Mouse (Mus musculus): ENCODE results near the gene Oas1h. TPM values are rescaled to one million over a fixed set of nuclear protein-coding genes. Genes with fewer than 3 reads are reported as not detected.
"Not testable (repeated sequence)": the region's sequence is repeated elsewhere in the genome, so short reads cannot be mapped to it uniquely, and the experiment has no call there.

Gene Oas1h
- polyA plus RNA-seq, 1 experiment from 2014 or later = not detected

DNA sequence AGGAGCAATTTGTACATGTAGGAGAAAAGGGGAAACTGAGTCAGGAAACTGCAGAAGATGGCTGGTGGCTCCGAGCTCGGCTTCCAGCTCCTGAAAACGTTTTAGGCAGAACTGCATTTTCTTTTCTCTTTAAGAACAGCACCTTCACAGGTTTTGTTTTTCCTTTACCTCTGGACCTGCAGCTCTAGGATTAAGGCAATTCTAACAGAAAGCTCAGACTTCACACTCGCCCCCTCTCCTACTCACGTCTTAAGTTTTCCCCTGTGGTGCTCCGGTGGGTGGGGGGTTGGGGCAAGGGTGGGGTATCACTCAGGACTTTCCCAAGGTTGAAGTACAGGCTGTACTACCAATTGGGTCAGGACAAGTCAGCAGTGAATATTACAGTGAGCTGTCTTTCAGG is 26.6 kb downstream of the Oas1h start:
- Histone ChIP-seq H3K9me3 (replicated peaks) (no peaks in the 10 kb centered on the region), H3K4me2 (no peak overlapping the region), H3K9ac (no peak overlapping the region), H3K27ac (no peak overlapping the region), H3K4me3 (no peak overlapping the region), H3K27me3 (0 out of 2 replicates have a peak, but pooled peaks cover 5% of the 10 kb centered on the region), H3K36me3 (no peaks in the 10 kb centered on the region), H3K4me1 (replicated peaks) (no peaks in the 10 kb centered on the region)
- WGBS = 38% methylated on average over 6 of the region's 6 CpGs
- no peak for ATAC-seq (replicated peaks; ENCODE audit: insufficient number of reproducible peaks, insufficient read depth, low FRiP score, low read depth)

DNA sequence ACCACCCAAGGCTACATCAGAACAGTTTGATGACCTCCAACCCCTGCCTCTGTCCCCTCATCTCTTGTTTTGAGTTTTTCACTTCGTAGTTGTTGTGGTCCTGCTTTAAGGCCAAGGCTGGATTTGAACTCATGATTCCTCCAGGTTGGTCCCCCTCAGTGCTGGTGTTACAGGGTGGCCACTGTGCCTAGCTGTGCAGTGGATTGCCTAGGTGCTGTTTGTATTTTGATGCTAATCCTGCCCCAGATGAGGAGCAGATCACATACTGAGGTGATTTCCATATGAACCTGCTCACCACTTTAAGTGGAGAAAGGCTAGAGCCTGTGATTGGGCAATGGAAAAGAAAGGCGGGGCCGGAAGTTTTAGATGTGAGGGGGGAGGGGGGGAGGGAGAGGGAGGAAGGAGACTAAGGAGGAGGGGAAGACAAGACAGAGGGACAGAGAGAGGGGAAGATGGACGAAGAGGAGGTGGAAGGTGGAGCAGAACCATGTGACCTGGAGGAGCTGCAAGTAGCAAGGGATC is 27.1 kb downstream of the Oas1h start:
- not testable (repeated sequence) for H3K4me3 ChIP-seq; H3K4me1 ChIP-seq (replicated peaks); H3K9me3 ChIP-seq (replicated peaks); H3K4me2 ChIP-seq; ATAC-seq (replicated peaks; ENCODE audit: insufficient number of reproducible peaks, insufficient read depth, low FRiP score, low read depth); H3K27me3 ChIP-seq; H3K27ac ChIP-seq; H3K9ac ChIP-seq; H3K36me3 ChIP-seq
- 22% methylated on average over 4 of the region's 4 CpGs for WGBS

DNA sequence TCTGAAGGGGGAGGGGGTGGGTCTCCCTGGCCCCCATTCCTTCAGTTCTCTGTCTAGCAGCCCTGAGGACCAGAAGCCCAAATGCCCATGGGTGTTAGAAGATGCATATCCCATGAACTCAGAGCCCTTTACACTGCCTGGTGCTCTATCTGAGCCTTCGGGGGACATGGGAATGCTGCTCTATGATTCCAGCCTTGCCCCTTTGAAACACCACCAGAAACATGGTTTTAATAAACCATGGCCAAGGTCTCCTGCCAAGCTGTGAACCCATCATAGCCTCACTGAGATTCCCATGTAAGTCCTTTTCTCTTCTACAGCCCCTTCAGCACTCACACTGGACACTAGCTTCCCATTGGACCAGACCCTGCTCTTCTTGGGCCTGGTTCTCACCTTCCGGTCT is 28.8 kb downstream of the Oas1h start:
- Histone ChIP-seq H3K9ac (no peak overlapping the region), H3K4me2 (no peak overlapping the region), H3K27ac (no peak overlapping the region), H3K9me3 (replicated peaks) (no peaks in the 10 kb centered on the region), H3K36me3 (no peaks in the 10 kb centered on the region), H3K4me3 (no peak overlapping the region), H3K4me1 (replicated peaks) (no peaks in the 10 kb centered on the region), H3K27me3 (0 out of 2 replicates have a peak, but pooled peaks cover 5% of the 10 kb centered on the region)
- 78% methylated on average over 2 of the region's 2 CpGs for WGBS
- no peak for ATAC-seq (replicated peaks; ENCODE audit: insufficient number of reproducible peaks, insufficient read depth, low FRiP score, low read depth)

DNA sequence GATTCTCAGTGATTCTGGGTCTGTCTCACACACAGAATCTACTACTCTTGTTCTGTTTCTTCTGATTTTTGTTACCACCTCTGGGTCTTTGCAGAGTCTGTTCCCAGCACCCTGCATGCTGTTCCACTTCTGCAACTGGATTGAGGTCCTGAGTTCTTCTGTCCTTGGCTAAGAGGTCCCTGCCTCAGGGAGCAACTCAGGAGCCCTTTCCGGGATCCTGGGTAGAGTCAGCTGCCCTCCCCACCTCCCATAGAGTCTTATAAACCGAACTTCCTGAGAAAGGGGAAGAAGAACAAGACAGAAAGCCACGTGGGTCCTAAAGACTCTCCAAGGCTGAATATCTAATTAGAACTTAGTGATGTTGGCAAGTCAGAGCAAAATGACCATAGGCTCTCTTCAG is 29.8 kb downstream of the Oas1h start:
- no peaks in the 10 kb centered on the region for H3K9me3 ChIP-seq (replicated peaks)
- no peak overlapping the region for H3K4me2 ChIP-seq
- no peak for ATAC-seq (replicated peaks; ENCODE audit: insufficient number of reproducible peaks, insufficient read depth, low FRiP score, low read depth)
- 52% methylated on average over 3 of the region's 3 CpGs for WGBS
- no peaks in the 10 kb centered on the region for H3K36me3 ChIP-seq
- H3K27ac ChIP-seq = no peak overlapping the region
- H3K27me3 ChIP-seq = 0 out of 2 replicates have a peak, but pooled peaks cover 5% of the 10 kb centered on the region
- H3K9ac ChIP-seq = no peak overlapping the region
- H3K4me3 ChIP-seq = no peak overlapping the region
- H3K4me1 ChIP-seq (replicated peaks) = no peaks in the 10 kb centered on the region

DNA sequence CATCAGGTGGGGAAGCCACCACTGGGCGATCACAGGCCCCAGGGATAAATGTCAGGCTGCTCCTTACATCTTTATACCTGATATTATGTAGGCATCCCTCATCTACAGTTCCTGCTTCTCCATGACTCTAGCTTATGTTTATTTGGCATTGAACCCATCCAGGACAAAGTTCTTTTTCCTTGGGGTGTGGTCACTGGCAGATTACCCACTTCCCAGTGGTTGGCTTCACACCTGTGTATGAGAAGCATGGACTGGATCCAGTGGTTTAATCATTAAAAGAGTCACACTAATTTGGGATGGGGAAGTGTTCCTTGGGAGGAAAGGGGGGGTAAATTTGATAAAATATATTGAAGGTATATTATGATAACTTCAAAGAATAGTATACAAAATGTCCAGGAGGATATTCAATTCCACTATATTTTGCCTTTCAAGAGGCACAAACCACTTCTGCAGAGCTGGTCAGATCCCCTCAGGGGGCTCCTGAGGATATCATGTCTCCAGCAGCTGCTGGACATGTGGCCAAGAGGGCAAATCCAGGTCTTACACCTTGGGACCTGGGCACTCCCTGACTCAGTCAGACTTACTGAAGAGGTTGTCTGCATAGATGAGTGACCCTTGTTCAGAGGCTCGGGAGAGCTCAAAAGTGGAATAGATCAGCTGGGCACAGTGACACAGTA is 30.5 kb downstream of the Oas1h start:
- not testable (repeated sequence) for ATAC-seq (replicated peaks; ENCODE audit: insufficient number of reproducible peaks, insufficient read depth, low FRiP score, low read depth); H3K4me2 ChIP-seq; H3K9ac ChIP-seq; H3K4me3 ChIP-seq; H3K36me3 ChIP-seq; H3K27me3 ChIP-seq; H3K4me1 ChIP-seq (replicated peaks); H3K27ac ChIP-seq; H3K9me3 ChIP-seq (replicated peaks)
- 76% methylated on average over 2 of the region's 2 CpGs for WGBS

DNA sequence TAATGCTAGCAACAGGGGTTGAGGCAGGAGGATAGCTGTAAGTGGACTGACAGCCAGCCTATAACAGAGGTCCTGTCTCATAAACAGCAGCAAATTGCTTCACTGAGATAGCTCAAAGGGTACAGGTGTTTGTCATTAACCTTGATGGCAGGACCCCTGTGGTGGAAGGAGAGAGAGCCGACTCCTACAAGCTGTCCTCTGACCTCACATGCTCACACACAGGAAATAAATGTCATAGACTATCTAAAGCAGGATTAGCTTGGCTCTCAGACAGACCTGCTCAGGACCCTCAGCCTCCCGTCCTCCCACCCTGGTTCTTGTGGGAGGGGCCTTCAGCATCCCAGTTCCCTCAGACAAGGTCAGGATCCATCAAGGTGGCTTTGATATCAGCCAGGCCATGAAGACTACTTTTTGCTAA is 31.0 kb downstream of the Oas1h start:
- ATAC-seq (replicated peaks; ENCODE audit: insufficient number of reproducible peaks, insufficient read depth, low FRiP score, low read depth) = no peak
- Histone ChIP-seq H3K4me2 (no peak overlapping the region), H3K4me1 (replicated peaks) (no peaks in the 10 kb centered on the region), H3K4me3 (no peak overlapping the region), H3K27ac (no peak overlapping the region), H3K9ac (no peak overlapping the region), H3K9me3 (replicated peaks) (no peaks in the 10 kb centered on the region), H3K36me3 (no peaks in the 10 kb centered on the region), H3K27me3 (no peaks in the 10 kb centered on the region)
- 57% methylated on average over 2 of the region's 2 CpGs for WGBS

DNA sequence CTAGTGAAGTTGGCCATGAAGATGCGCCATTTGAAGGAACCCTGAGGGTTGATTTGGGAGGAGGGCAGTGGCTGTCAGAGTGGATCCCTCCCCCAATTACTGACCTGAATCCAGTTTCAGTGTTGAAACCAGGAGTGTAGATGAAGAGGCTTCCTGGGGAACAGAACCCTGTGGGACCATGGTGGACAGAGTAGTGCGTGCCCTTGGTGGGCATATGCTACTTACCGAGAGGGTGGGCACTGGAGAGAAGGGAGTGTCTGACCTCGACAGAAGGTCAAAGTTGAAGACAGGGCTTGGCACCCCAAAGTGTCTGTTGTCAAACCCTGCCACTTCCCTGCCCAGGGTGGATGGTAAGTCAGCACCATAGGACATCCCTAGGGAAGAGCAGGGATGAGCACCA is 32.6 kb downstream of the Oas1h start:
- not testable (repeated sequence) for H3K27ac ChIP-seq; H3K27me3 ChIP-seq; H3K4me2 ChIP-seq; H3K9me3 ChIP-seq (replicated peaks); H3K9ac ChIP-seq; H3K4me1 ChIP-seq (replicated peaks); ATAC-seq (replicated peaks; ENCODE audit: insufficient number of reproducible peaks, insufficient read depth, low FRiP score, low read depth); H3K36me3 ChIP-seq; H3K4me3 ChIP-seq
- WGBS = 82% methylated on average over 4 of the region's 4 CpGs

DNA sequence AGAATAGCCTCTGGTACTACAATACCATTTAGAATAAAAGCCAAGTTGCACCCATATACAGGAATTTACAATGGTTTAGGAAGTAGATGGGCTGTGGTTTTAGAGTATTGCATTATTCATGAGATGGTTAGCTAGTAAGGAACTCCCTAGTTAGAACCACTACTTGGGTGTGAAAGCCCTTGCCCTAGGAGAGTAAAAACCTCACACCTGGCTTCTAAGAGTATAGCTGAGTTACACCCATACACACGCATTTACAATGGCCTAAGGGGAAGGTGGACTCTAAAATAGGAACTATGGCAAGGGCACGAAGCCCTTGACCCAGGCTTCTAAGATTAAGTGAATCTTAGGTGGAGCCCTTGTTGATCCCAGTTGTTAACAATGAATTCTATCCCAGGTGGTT is 33.5 kb downstream of the Oas1h start:
- H3K27ac ChIP-seq; ATAC-seq (replicated peaks; ENCODE audit: insufficient number of reproducible peaks, insufficient read depth, low FRiP score, low read depth); H3K4me2 ChIP-seq; H3K27me3 ChIP-seq; H3K9ac ChIP-seq; H3K4me3 ChIP-seq; H3K4me1 ChIP-seq (replicated peaks); H3K36me3 ChIP-seq; H3K9me3 ChIP-seq (replicated peaks): not testable (repeated sequence)
- 64% methylated on average over 2 of the region's 2 CpGs for WGBS

DNA sequence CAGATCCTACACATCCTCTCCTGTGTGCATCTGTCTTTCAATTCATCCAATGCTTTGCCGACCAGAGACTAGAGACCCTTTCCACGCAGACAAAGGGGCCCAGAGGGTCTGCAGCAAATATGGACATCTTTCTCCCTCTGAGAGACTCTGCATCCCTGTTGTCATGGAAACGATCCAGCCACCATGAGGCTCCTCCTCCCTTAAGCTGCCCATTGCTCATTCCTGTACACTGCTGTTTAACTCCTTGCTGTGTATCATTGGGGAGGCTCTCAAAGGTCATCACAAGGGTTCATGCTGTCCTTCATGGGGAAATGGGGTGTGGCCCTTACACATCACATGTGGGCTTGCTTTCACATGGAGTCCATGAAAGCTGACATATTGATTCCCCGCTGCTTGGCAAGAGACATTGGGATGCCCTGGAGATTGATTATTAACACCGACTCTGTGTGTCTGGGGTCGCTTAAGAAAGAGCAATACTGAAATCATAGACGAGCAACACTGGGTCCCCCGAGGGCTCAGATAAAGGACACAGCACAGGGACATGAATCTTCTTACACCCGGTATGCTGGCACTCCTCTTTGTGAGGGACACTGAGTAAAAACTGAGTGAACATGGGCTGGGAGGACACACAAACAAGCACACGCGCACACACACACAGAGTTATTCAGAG is 34.1 kb downstream of the Oas1h start:
- Histone ChIP-seq H3K36me3 (no peaks in the 10 kb centered on the region), H3K27ac (no peak overlapping the region), H3K27me3 (no peaks in the 10 kb centered on the region), H3K4me2 (no peak overlapping the region), H3K9ac (no peak overlapping the region), H3K4me3 (no peak overlapping the region), H3K9me3 (replicated peaks) (no peaks in the 10 kb centered on the region), H3K4me1 (replicated peaks) (no peaks in the 10 kb centered on the region)
- no peak for ATAC-seq (replicated peaks; ENCODE audit: insufficient number of reproducible peaks, insufficient read depth, low FRiP score, low read depth)
- WGBS = 86% methylated on average over 11 of the region's 11 CpGs

DNA sequence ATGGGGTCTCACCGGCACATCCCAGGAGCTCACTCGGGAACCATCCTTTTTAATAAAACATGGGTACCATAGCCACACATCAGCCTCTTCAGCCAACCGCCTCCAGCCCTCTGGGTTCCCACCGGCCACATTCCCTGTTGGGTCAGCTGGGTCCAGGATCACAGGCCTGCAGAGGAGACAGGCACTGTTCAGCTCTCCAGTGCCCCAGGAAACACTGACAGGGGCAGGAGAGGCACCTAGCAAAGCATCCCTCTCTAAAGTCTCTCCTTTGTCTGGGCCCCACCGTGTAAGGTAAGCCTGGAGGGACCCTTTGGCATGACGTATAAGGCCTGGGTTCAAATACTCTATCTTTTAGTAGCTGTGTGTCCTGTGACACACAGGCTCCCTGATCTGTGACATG is 37.1 kb downstream of the Oas1h start:
- H3K4me3 ChIP-seq = no peak overlapping the region
- no peaks in the 10 kb centered on the region for H3K36me3 ChIP-seq
- WGBS = 85% methylated on average over 6 of the region's 6 CpGs
- ATAC-seq (replicated peaks; ENCODE audit: insufficient number of reproducible peaks, insufficient read depth, low FRiP score, low read depth) = no peak
- H3K4me2 ChIP-seq = no peak overlapping the region
- H3K9me3 ChIP-seq (replicated peaks) = no peaks in the 10 kb centered on the region
- H3K9ac ChIP-seq = no peak overlapping the region
- H3K4me1 ChIP-seq (replicated peaks) = no peaks in the 10 kb centered on the region
- no peak overlapping the region for H3K27ac ChIP-seq
- no peaks in the 10 kb centered on the region for H3K27me3 ChIP-seq

DNA sequence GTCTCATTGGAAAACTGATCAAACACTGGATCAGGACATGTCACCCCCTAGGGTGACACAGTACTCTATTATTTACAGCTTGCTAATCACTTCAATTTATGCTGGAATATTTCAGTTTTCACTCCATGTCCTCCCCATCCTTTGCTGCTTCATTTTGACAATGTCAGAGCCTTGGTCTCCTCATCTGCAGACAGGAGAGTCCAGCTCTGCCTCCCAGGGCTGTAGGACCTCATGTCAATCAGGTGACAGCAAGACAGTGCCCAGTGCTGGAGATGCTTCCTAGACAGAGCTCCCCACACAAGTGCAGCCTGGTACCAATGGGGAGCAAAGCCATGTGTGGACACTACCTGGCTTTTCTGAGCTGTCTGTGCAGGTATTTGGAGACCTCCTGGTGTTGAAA is 37.5 kb downstream of the Oas1h start:
- Histone ChIP-seq H3K4me2 (no peak overlapping the region), H3K27me3 (no peaks in the 10 kb centered on the region), H3K9me3 (replicated peaks) (no peaks in the 10 kb centered on the region)

DNA sequence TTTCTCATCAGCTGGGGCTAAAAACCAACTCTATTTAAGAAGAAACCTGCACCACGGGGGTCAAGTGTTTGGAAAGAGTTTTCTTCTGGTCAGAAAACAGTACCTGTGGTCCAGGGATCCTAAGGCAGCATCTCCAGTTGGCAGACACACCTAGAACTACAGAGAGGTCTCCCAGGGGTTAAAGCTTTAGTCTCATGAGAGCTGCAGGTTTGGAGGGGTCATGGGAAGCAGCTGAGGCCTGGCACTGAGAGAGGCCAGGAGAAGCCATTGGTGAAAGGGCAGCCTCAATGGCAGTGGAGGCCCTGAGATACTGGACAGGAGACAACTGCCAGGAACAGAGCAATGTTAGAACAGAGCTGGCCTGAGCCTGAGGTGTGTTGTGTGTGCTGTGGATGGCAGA is 39.4 kb downstream of the Oas1h start:
- Histone ChIP-seq H3K9me3 (replicated peaks) (no peaks in the 10 kb centered on the region), H3K27me3 (no peaks in the 10 kb centered on the region), H3K4me2 (no peak overlapping the region), H3K36me3 (no peaks in the 10 kb centered on the region), H3K27ac (no peak overlapping the region), H3K9ac (no peak overlapping the region), H3K4me1 (replicated peaks) (no peaks in the 10 kb centered on the region), H3K4me3 (no peak overlapping the region)
- no peak for ATAC-seq (replicated peaks; ENCODE audit: insufficient number of reproducible peaks, insufficient read depth, low FRiP score, low read depth)
- 40% methylated on average over 1 of the region's 1 CpGs for WGBS

More for the DNA sequence above, 37.5 kb downstream of the Oas1h start:
- H3K4me3 ChIP-seq = no peak overlapping the region
- H3K9ac ChIP-seq = no peak overlapping the region
- no peaks in the 10 kb centered on the region for H3K4me1 ChIP-seq (replicated peaks)
- no peaks in the 10 kb centered on the region for H3K36me3 ChIP-seq
- H3K27ac ChIP-seq = no peak overlapping the region
- no peak for ATAC-seq (replicated peaks; ENCODE audit: insufficient number of reproducible peaks, insufficient read depth, low FRiP score, low read depth)
